Mouse (Mus musculus) heart, embryonic 14.5 days (tissue): ENCODE measurements around the gene Zswim4. TPM values are rescaled to one million over a fixed set of nuclear protein-coding genes. Genes with fewer than 3 reads are reported as not detected.
A peak's percentile ranks its signal among the peaks of the same experiment; 100 is the strongest.

Experiments used
- ATAC-seq: fragments of 200-750 bp; cut with Nextera tagmentation; 2 replicates; pipeline ENCODE4 v1.8.0; 2017; ENCODE audit warnings: low read depth, moderate TSS enrichment; ENCODE audit not compliant: insufficient number of reproducible peaks, insufficient read depth, low FRiP score
- H3K27ac ChIP-seq, 2 experiments: fragments of 200-500 bp in 1 of 2; fragments of 300-500 bp in 1 of 2; sonication (generic) in 1 of 2; replicated peaks in 1 of 2; 2 replicates each; pipeline ENCODE4 v1.5.1; 2012 to 2014; ENCODE audit warnings: low read depth in 2 of 2, low read length in 2 of 2, control low read depth in 1 of 2, mild to moderate bottlenecking in 1 of 2, mixed read lengths in 1 of 2; ENCODE audit not compliant: control insufficient read depth in 1 of 2, insufficient read depth in 1 of 2
- H3K27me3 ChIP-seq: fragments of 300-500 bp; sonication (generic); 2 replicates; pipeline ENCODE4 v1.6.1; 2014; ENCODE audit warnings: mild to moderate bottlenecking, low read length, control low read depth; ENCODE audit not compliant: control insufficient read depth, insufficient read depth
- H3K36me3 ChIP-seq: fragments of 300-500 bp; sonication (generic); 2 replicates; pipeline ENCODE4 v1.6.1; 2014; ENCODE audit warnings: mild to moderate bottlenecking, control low read depth, low read length, mixed read lengths; ENCODE audit not compliant: control insufficient read depth, insufficient read depth
- H3K4me1 ChIP-seq, 2 experiments: fragments of 200-500 bp in 1 of 2; fragments of 300-500 bp in 1 of 2; sonication (generic) in 1 of 2; 2 replicates each; pipeline ENCODE4 v1.6.1; 2012 to 2014; ENCODE audit warnings: low read length in 2 of 2, control low read depth in 1 of 2, mixed read lengths in 1 of 2; ENCODE audit not compliant: control insufficient read depth in 2 of 2, insufficient read depth in 2 of 2
- H3K4me2 ChIP-seq: fragments of 300-500 bp; sonication (generic); 2 replicates; pipeline ENCODE4 v1.6.1; 2014; ENCODE audit warnings: mild to moderate bottlenecking, low read length
- H3K4me3 ChIP-seq, 2 experiments: fragments of 200-500 bp in 1 of 2; fragments of 300-500 bp in 1 of 2; sonication (generic) in 1 of 2; 2 replicates each; pipeline ENCODE4 v1.5.1; 2012 to 2014; ENCODE audit warnings: low read length in 2 of 2, mild to moderate bottlenecking in 2 of 2, control low read depth in 1 of 2, low read depth in 1 of 2, moderate library complexity in 1 of 2; ENCODE audit not compliant: control insufficient read depth in 1 of 2, insufficient read depth in 1 of 2
- H3K9ac ChIP-seq: fragments of 300-500 bp; sonication (generic); 2 replicates; pipeline ENCODE4 v1.6.1; 2014; ENCODE audit warnings: mild to moderate bottlenecking, low read length
- H3K9me3 ChIP-seq: fragments of 300-500 bp; sonication (generic); 2 replicates; pipeline ENCODE4 v1.6.1; 2016; ENCODE audit warnings: low read length, control low read depth; ENCODE audit not compliant: control insufficient read depth
- WGBS: fragments of 180-500 bp; shearing (Covaris S2); extraction: QIAGEN DNeasy Blood & Tissue Kit; methylation state at CpG from one replicate; pipeline ENCODE4 v1.1.7; 2014; 5-methylcytosine and 5-hydroxymethylcytosine counted together
- polyA plus RNA-seq: library from polyadenylated mRNA; unstranded; fragments of >200 nt; fragmentation: Nextera tagmentation; extraction: Ambion mirVana; gene quantifications from 2 replicates; pipeline ENCODE4 v1.2.1, GENCODE M21; 2014

Zswim4 gene
- polyA plus RNA-seq, 1 experiment from 2014 or later = 6.7 TPM

- Histone ChIP-seq H3K9me3 (no peaks in the 10 kb centered on the region), H3K4me1 (peaks cover 14 to 26% of the 10 kb centered on the region in 2 experiments)
Measured at GRCm38 (mm10) chr8:84241821-84242220, 5.0 kb upstream of the Zswim4 start.

GRCm38 (mm10) chr8:84241167-84241566, 4.3 kb upstream of the Zswim4 start:
- no peaks in the 10 kb centered on the region for H3K9me3 ChIP-seq
- peak overlapping the region; percentile 46 to 50; a peak in 3 of 4 replicates for H3K27ac ChIP-seq
- H3K27me3 ChIP-seq = no peaks in the 10 kb centered on the region
- whole genome bisulfite sequencing = 29% methylated on average over 6 of the region's 6 CpGs
- ATAC-seq = no peak
- peak overlapping the region; percentile 49; the same call in 1 of the 2 replicates for H3K9ac ChIP-seq
- H3K4me1 ChIP-seq = peaks cover 15 to 26% of the 10 kb centered on the region in 2 experiments
- no peak overlapping the region for H3K4me3 ChIP-seq
- peaks cover 19% of the 10 kb centered on the region for H3K36me3 ChIP-seq
- no peak overlapping the region for H3K4me2 ChIP-seq

More at GRCm38 (mm10) chr8:84241821-84242220, 5.0 kb upstream of the Zswim4 start:
- Histone ChIP-seq H3K27me3 (no peaks in the 10 kb centered on the region), H3K9ac (no peak overlapping the region), H3K36me3 (peaks cover 25% of the 10 kb centered on the region), H3K4me2 (no peak overlapping the region), H3K27ac (peak overlapping the region; percentile 29 to 50; a peak in 3 of 4 replicates), H3K4me3 (no peak overlapping the region)
- 30% methylated on average over 2 of the region's 2 CpGs for WGBS
- no peak for ATAC-seq

- Histone ChIP-seq H3K4me1 (peaks cover 23 to 35% of the 10 kb centered on the region in 2 experiments), H3K27me3 (no peaks in the 10 kb centered on the region), H3K9me3 (no peaks in the 10 kb centered on the region), H3K27ac (peak overlapping the region; percentile 76 to 83), H3K9ac (peak overlapping the region; percentile 81), H3K4me3 (peak overlapping the region; percentile 77 to 90), H3K4me2 (peak overlapping the region; percentile 89), H3K36me3 (peaks cover 21% of the 10 kb centered on the region)
- ATAC-seq = no peak; the same call in 1 of the 2 replicates
- 16% methylated on average over 19 of the region's 19 CpGs for WGBS
Measured at GRCm38 (mm10) chr8:84237542-84238229, 831 bp upstream of the Zswim4 start.

- WGBS = 1% methylated on average over 23 of the region's 30 CpGs
- Histone ChIP-seq H3K9me3 (no peaks in the 10 kb centered on the region), H3K4me2 (peak overlapping the region; percentile 87), H3K27ac (peak overlapping the region in 1 of 2 experiments; percentile 58; a peak in 2 of 4 replicates), H3K4me1 (peaks cover 16 to 24% of the 10 kb centered on the region in 2 experiments), H3K4me3 (peak overlapping the region; percentile 84 to 90), H3K27me3 (no peaks in the 10 kb centered on the region), H3K36me3 (peaks cover 27% of the 10 kb centered on the region), H3K9ac (peak overlapping the region; percentile 95)
- no peak for ATAC-seq
Measured at GRCm38 (mm10) chr8:84236410-84236997, 351 bp downstream of the Zswim4 start.

- H3K27me3 ChIP-seq = no peaks in the 10 kb centered on the region
- ATAC-seq = no peak
- H3K4me2 ChIP-seq = peak overlapping the region; percentile 87
- 29% methylated on average over 10 of the region's 10 CpGs for WGBS
- peak overlapping the region in 1 of 2 experiments; percentile 58; a peak in 1 of 4 replicates for H3K27ac ChIP-seq
- peak overlapping the region; percentile 84 to 90 for H3K4me3 ChIP-seq
- H3K9me3 ChIP-seq = no peaks in the 10 kb centered on the region
- H3K4me1 ChIP-seq = peaks cover 12 to 18% of the 10 kb centered on the region in 2 experiments
- H3K9ac ChIP-seq = peak overlapping the region; percentile 95
- H3K36me3 ChIP-seq = peaks cover 31% of the 10 kb centered on the region
Measured at GRCm38 (mm10) chr8:84235746-84236409, 977 bp downstream of the Zswim4 start.

- Histone ChIP-seq H3K36me3 (peaks cover 60% of the 10 kb centered on the region), H3K4me3 (no peak overlapping the region)
- 85% methylated on average over 2 of the region's 2 CpGs for WGBS
Measured at GRCm38 (mm10) chr8:84233055-84233454, 3.8 kb downstream of the Zswim4 start.

GRCm38 (mm10) chr8:84230735-84231134, 6.1 kb downstream of the Zswim4 start:
- H3K9ac ChIP-seq = no peak overlapping the region
- no peak overlapping the region for H3K4me3 ChIP-seq
- no peak for ATAC-seq
- peaks cover 4% of the 10 kb centered on the region in 2 experiments; a peak in 3 of 4 replicates for H3K4me1 ChIP-seq
- no peaks in the 10 kb centered on the region for H3K27me3 ChIP-seq
- H3K36me3 ChIP-seq = peaks cover 83% of the 10 kb centered on the region
- H3K27ac ChIP-seq = no peak overlapping the region
- 82% methylated on average over 17 of the region's 17 CpGs for WGBS
- no peak overlapping the region for H3K4me2 ChIP-seq
- H3K9me3 ChIP-seq = no peaks in the 10 kb centered on the region

More at GRCm38 (mm10) chr8:84233055-84233454, 3.8 kb downstream of the Zswim4 start:
- no peak overlapping the region for H3K4me2 ChIP-seq
- no peaks in the 10 kb centered on the region for H3K27me3 ChIP-seq
- H3K27ac ChIP-seq = no peak overlapping the region
- no peak for ATAC-seq
- peaks cover 12 to 15% of the 10 kb centered on the region in 2 experiments for H3K4me1 ChIP-seq
- H3K9me3 ChIP-seq = no peaks in the 10 kb centered on the region
- no peak overlapping the region for H3K9ac ChIP-seq
